Mouse (Mus musculus) G1E (cell line): ENCODE results near the gene Naa20.

Experiments
- CTCF ChIP-seq: IDR thresholded peaks from 2 replicates; pipeline ENCODE4 v1.5.1; 2012; ENCODE audit warnings: low read depth, low read length, inconsistent platforms, mixed read lengths
- GATA1 ChIP-seq: IDR thresholded peaks from 2 replicates; pipeline ENCODE4 v1.6.1; 2012; ENCODE audit warnings: borderline replicate concordance, low read length, inconsistent platforms, mixed read lengths
- GATA2 ChIP-seq: IDR thresholded peaks from 2 replicates; pipeline ENCODE4 v1.6.1; 2012; ENCODE audit warnings: low read depth, low read length, inconsistent platforms, borderline replicate concordance
- POLR2AphosphoS5 ChIP-seq: IDR thresholded peaks from 2 replicates; pipeline ENCODE4 v1.6.1; 2012; ENCODE audit warnings: low read depth, low read length, inconsistent platforms; ENCODE audit not compliant: insufficient replicate concordance
- TAL1 ChIP-seq: conservative IDR thresholded peaks from 2 replicates; pipeline ENCODE4 v1.6.1; 2012; ENCODE audit warnings: low read depth, low read length, inconsistent platforms, mixed read lengths

- TF ChIP-seq CTCF (no peak), POLR2AphosphoS5 (no peak), GATA1 (no peak), TAL1 (no peak), GATA2 (no peak)
These were observed 20.0 kb upstream of the Naa20 start for GRCm38 (mm10) chr2:145881932-145882331.
